Mouse (Mus musculus): Measurements from ENCODE around the gene Smad3. TPM values are rescaled to one million over a fixed set of nuclear protein-coding genes. Genes with fewer than 3 reads are reported as not detected.

The Smad3 gene
- polyA plus RNA-seq, 1 experiment, result 17.1 TPM

GRCm38 (mm10) chr9:63687413-63688015 lies 70.3 kb downstream of the Smad3 start:
- H3K4me3 ChIP-seq (replicated peaks; ENCODE audit: control insufficient read depth, low read depth, low read length), result no peak overlapping the region
- H3K27ac ChIP-seq (ENCODE audit: control insufficient read depth, insufficient read depth, low read depth, low read length, poor library complexity), result no peak overlapping the region
- H3K4me1 ChIP-seq (ENCODE audit: control insufficient read depth, insufficient read depth, low read length), result no peaks in the 10 kb centered on the region; the same call in 1 of the 2 replicates
- 88% methylated on average over 7 of the region's 7 CpGs for WGBS
- TF ChIP-seq POLR2A (IDR thresholded peaks at IDR 0.05; ENCODE audit: borderline replicate concordance, control insufficient read depth, low read depth, low read length) (no peak), CTCF (IDR thresholded peaks at IDR 0.05; ENCODE audit: control insufficient read depth, insufficient read depth, low read length) (no peak)

GRCm38 (mm10) chr9:63685352-63685751 lies 72.4 kb downstream of the Smad3 start:
- H3K4me1 ChIP-seq (ENCODE audit: control insufficient read depth, insufficient read depth, low read length), result peaks cover 11% of the 10 kb centered on the region; the same call in 1 of the 2 replicates
- WGBS, result 88% methylated on average over 5 of the region's 5 CpGs

GRCm38 (mm10) chr9:63684277-63684676 lies 73.5 kb downstream of the Smad3 start:
- Histone ChIP-seq H3K4me1 (ENCODE audit: control insufficient read depth, insufficient read depth, low read length) (peaks cover 11% of the 10 kb centered on the region; the same call in 1 of the 2 replicates), H3K4me3 (replicated peaks; ENCODE audit: control insufficient read depth, low read depth, low read length) (no peak overlapping the region), H3K27ac (ENCODE audit: control insufficient read depth, insufficient read depth, low read depth, low read length, poor library complexity) (no peak overlapping the region)
- TF ChIP-seq CTCF (IDR thresholded peaks at IDR 0.05; ENCODE audit: control insufficient read depth, insufficient read depth, low read length), result no peak
- TF ChIP-seq POLR2A (IDR thresholded peaks at IDR 0.05; ENCODE audit: borderline replicate concordance, control insufficient read depth, low read depth, low read length), result no peak
- 50% methylated on average over 6 of the region's 6 CpGs for WGBS

More at GRCm38 (mm10) chr9:63685352-63685751, 72.4 kb downstream of the Smad3 start:
- H3K27ac ChIP-seq (ENCODE audit: control insufficient read depth, insufficient read depth, low read depth, low read length, poor library complexity), result no peak overlapping the region
- no peak overlapping the region for H3K4me3 ChIP-seq (replicated peaks; ENCODE audit: control insufficient read depth, low read depth, low read length)
- TF ChIP-seq CTCF (IDR thresholded peaks at IDR 0.05; ENCODE audit: control insufficient read depth, insufficient read depth, low read length) (no peak), POLR2A (IDR thresholded peaks at IDR 0.05; ENCODE audit: borderline replicate concordance, control insufficient read depth, low read depth, low read length) (no peak)

- H3K4me1 ChIP-seq (ENCODE audit: control insufficient read depth, insufficient read depth, low read length), result peaks cover 14% of the 10 kb centered on the region; the same call in 1 of the 2 replicates
These were observed 74.9 kb downstream of the Smad3 start for GRCm38 (mm10) chr9:63682943-63683342.

DNA sequence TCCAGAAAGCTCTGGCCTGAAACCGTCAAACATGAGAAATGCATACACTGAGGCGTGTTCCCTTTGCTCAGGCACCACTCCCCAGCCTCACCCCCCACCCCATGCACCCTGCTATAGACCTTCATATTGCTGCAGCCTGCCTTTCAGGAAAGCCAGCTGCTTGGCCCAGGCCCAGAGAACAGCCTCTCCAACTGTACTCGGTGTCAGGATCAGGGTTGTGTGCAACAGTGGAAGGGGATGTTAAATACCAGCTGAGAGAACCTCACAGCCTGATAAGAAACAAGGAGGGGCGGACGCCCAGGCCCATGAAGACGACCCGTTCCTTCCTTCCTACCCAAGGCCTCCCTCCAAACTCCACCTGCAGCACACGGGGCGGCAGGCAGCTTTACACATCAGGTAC lies 75.5 kb downstream of the Smad3 start:
- TF ChIP-seq CTCF (IDR thresholded peaks at IDR 0.05; ENCODE audit: control insufficient read depth, insufficient read depth, low read length) (no peak), POLR2A (IDR thresholded peaks at IDR 0.05; ENCODE audit: borderline replicate concordance, control insufficient read depth, low read depth, low read length) (no peak)
- no peak overlapping the region for H3K4me3 ChIP-seq (replicated peaks; ENCODE audit: control insufficient read depth, low read depth, low read length)
- 37% methylated on average over 9 of the region's 9 CpGs for WGBS
- H3K27ac ChIP-seq (ENCODE audit: control insufficient read depth, insufficient read depth, low read depth, low read length, poor library complexity), result no peak overlapping the region
- peaks cover 14% of the 10 kb centered on the region; the same call in 1 of the 2 replicates for H3K4me1 ChIP-seq (ENCODE audit: control insufficient read depth, insufficient read depth, low read length)

More at GRCm38 (mm10) chr9:63682943-63683342, 74.9 kb downstream of the Smad3 start:
- Histone ChIP-seq H3K4me3 (replicated peaks; ENCODE audit: control insufficient read depth, low read depth, low read length) (no peak overlapping the region), H3K27ac (ENCODE audit: control insufficient read depth, insufficient read depth, low read depth, low read length, poor library complexity) (no peak overlapping the region)
- TF ChIP-seq POLR2A (IDR thresholded peaks at IDR 0.05; ENCODE audit: borderline replicate concordance, control insufficient read depth, low read depth, low read length), result no peak
- TF ChIP-seq CTCF (IDR thresholded peaks at IDR 0.05; ENCODE audit: control insufficient read depth, insufficient read depth, low read length), result no peak
- WGBS, result 94% methylated on average over 2 of the region's 2 CpGs

DNA sequence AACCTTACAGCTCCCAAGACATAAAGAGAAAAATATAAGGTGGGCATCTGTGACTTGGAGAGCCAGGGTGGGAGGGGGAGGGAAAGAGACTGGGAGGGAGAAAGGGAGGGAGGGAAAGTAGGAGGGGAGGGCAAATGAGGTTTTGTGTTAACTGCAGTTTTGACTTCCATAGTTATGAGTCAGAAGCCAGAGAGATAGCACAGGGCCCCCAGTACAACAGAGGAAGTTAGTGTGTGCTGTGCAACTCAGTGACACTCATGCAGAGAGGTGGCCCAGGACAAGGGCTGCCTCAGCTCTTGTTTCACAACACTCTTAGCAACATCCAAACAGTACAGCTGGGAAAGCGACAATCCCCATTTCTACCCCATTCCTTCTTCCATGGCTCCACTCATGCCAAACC lies 79.7 kb downstream of the Smad3 start:
- WGBS, result 32% methylated on average over 1 of the region's 1 CpGs
- Histone ChIP-seq H3K4me3 (replicated peaks; ENCODE audit: control insufficient read depth, low read depth, low read length) (no peak overlapping the region), H3K4me1 (ENCODE audit: control insufficient read depth, insufficient read depth, low read length) (peaks cover 17% of the 10 kb centered on the region), H3K27ac (ENCODE audit: control insufficient read depth, insufficient read depth, low read depth, low read length, poor library complexity) (peak overlapping the region; percentile 63)
- TF ChIP-seq CTCF (IDR thresholded peaks at IDR 0.05; ENCODE audit: control insufficient read depth, insufficient read depth, low read length) (no peak), POLR2A (IDR thresholded peaks at IDR 0.05; ENCODE audit: borderline replicate concordance, control insufficient read depth, low read depth, low read length) (no peak)

- 46% methylated on average over 3 of the region's 3 CpGs for WGBS
- TF ChIP-seq POLR2A (IDR thresholded peaks at IDR 0.05; ENCODE audit: borderline replicate concordance, control insufficient read depth, low read depth, low read length) (no peak), CTCF (IDR thresholded peaks at IDR 0.05; ENCODE audit: control insufficient read depth, insufficient read depth, low read length) (no peak)
- Histone ChIP-seq H3K4me3 (replicated peaks; ENCODE audit: control insufficient read depth, low read depth, low read length) (no peak overlapping the region), H3K27ac (ENCODE audit: control insufficient read depth, insufficient read depth, low read depth, low read length, poor library complexity) (no peak overlapping the region), H3K4me1 (ENCODE audit: control insufficient read depth, insufficient read depth, low read length) (peaks cover 20% of the 10 kb centered on the region)
These were observed 80.2 kb downstream of the Smad3 start for GRCm38 (mm10) chr9:63677621-63678020.

DNA sequence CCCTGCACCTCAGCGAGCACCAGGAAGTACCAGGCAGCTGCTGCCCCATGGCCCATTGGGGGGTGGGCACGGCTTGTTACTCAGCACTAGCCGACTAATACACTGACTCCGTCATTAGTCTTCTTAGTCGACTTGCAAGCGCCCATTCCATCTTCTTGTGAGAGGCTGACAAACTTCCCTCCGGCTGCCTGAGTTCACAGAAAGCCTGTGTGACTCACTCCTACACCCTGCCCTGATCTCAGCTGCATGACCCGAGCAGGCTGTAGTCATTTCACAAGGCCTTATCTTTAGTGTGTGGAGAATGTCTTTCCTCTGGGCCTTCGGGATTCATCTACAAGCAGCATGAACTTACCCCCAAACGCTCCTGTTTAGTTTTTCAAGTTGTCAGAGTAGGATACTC lies 83.2 kb downstream of the Smad3 start:
- Histone ChIP-seq H3K4me3 (replicated peaks; ENCODE audit: control insufficient read depth, low read depth, low read length) (no peak overlapping the region), H3K4me1 (ENCODE audit: control insufficient read depth, insufficient read depth, low read length) (peaks cover 11% of the 10 kb centered on the region), H3K27ac (ENCODE audit: control insufficient read depth, insufficient read depth, low read depth, low read length, poor library complexity) (no peak overlapping the region; the same call in 1 of the 2 replicates)
- WGBS, result 68% methylated on average over 10 of the region's 10 CpGs
- TF ChIP-seq POLR2A (IDR thresholded peaks at IDR 0.05; ENCODE audit: borderline replicate concordance, control insufficient read depth, low read depth, low read length), result no peak
- no peak for TF ChIP-seq CTCF (IDR thresholded peaks at IDR 0.05; ENCODE audit: control insufficient read depth, insufficient read depth, low read length)

Data from bone marrow, adult 2 months (tissue).